Mouse (Mus musculus): Measurements from ENCODE around the gene Celsr2. TPM values are rescaled to one million over a fixed set of nuclear protein-coding genes. Genes with fewer than 3 reads are reported as not detected.

Gene Celsr2
- total and polyA plus RNA-seq, 3 experiments: 0.03 to 0.38 TPM; not detected in 1

- no peak for TF ChIP-seq CTCF (IDR thresholded peaks at IDR 0.05; ENCODE audit: low read depth, low read length)
- no peak for TF ChIP-seq TAL1 (conservative IDR thresholded peaks at IDR 0.05; ENCODE audit: low read depth, low read length)
- no peak for TF ChIP-seq GATA1 (IDR thresholded peaks at IDR 0.05; ENCODE audit: borderline replicate concordance, low read length)
- DNase-seq (ENCODE audit: low spot score) (no peak), ATAC-seq (ENCODE audit: extremely low read depth, insufficient number of reproducible peaks, low FRiP score, poor library complexity, severe bottlenecking) (no peak)
- H3K4me3 ChIP-seq (ENCODE audit: low read depth, low read length): no peak overlapping the region
- no peaks in the 10 kb centered on the region for H3K36me3 ChIP-seq (replicated peaks)
- peaks cover 23% of the 10 kb centered on the region for H3K9me3 ChIP-seq (replicated peaks)
- no peaks in the 10 kb centered on the region for H3K4me1 ChIP-seq (ENCODE audit: insufficient read depth, low read depth, low read length)
- H3K27me3 ChIP-seq (ENCODE audit: insufficient read depth, low read length): peaks cover 31% of the 10 kb centered on the region
Observed at GRCm38 (mm10) chr3:108409656-108410358, 5.5 kb downstream of the Celsr2 start.

DNA sequence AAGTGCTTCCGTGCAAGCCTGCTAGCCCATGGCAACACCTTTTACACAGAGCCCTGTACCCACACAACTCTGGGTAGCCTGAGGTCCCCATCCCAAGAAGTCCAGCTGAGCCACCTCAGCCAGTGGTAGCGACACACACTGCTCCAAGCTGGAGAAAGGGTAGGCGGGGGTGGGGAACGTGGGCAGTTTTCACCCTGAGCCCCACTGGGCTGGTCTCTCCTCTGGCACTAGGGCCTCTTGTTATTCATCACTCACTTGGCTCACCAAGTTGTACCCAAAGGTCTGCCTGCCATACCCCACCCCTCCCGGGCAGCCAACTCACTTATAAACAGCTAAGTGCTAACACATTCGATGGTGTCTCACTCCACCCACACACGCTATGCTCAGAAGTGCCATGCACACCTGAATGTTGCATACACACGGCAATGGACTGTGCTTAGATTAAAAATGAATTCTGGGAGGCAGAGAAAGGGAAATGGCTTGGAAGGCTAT is 6.8 kb downstream of the Celsr2 start:
- DNase-seq (ENCODE audit: low spot score): no peak
- Histone ChIP-seq H3K9me3 (replicated peaks) (peaks cover 11% of the 10 kb centered on the region), H3K36me3 (replicated peaks) (no peaks in the 10 kb centered on the region), H3K4me1 (ENCODE audit: insufficient read depth, low read depth, low read length) (no peaks in the 10 kb centered on the region), H3K27me3 (ENCODE audit: insufficient read depth, low read length) (peaks cover 30% of the 10 kb centered on the region), H3K4me3 (ENCODE audit: low read depth, low read length) (no peak overlapping the region)
- TF ChIP-seq TAL1 (conservative IDR thresholded peaks at IDR 0.05; ENCODE audit: low read depth, low read length) (no peak), GATA1 (IDR thresholded peaks at IDR 0.05; ENCODE audit: borderline replicate concordance, low read length) (no peak), CTCF (IDR thresholded peaks at IDR 0.05; ENCODE audit: low read depth, low read length) (no peak), POLR2AphosphoS5 (IDR thresholded peaks at IDR 0.05; ENCODE audit: insufficient replicate concordance, low read depth, low read length) (no peak), GATA2 (IDR thresholded peaks at IDR 0.05; ENCODE audit: borderline replicate concordance, low read depth, low read length) (no peak)
- ATAC-seq (ENCODE audit: extremely low read depth, insufficient number of reproducible peaks, low FRiP score, poor library complexity, severe bottlenecking): no peak

- H3K4me3 ChIP-seq (ENCODE audit: low read depth, low read length): no peak overlapping the region
- ATAC-seq (ENCODE audit: extremely low read depth, insufficient number of reproducible peaks, low FRiP score, poor library complexity, severe bottlenecking) (no peak), DNase-seq (ENCODE audit: low spot score) (no peak)
- H3K36me3 ChIP-seq (replicated peaks): no peaks in the 10 kb centered on the region
- H3K27me3 ChIP-seq (ENCODE audit: insufficient read depth, low read length): peaks cover 40% of the 10 kb centered on the region
- no peaks in the 10 kb centered on the region for H3K9me3 ChIP-seq (replicated peaks)
- TF ChIP-seq GATA1 (IDR thresholded peaks at IDR 0.05; ENCODE audit: borderline replicate concordance, low read length) (no peak), CTCF (IDR thresholded peaks at IDR 0.05; ENCODE audit: low read depth, low read length) (no peak), TAL1 (conservative IDR thresholded peaks at IDR 0.05; ENCODE audit: low read depth, low read length) (no peak), POLR2AphosphoS5 (IDR thresholded peaks at IDR 0.05; ENCODE audit: insufficient replicate concordance, low read depth, low read length) (no peak), GATA2 (IDR thresholded peaks at IDR 0.05; ENCODE audit: borderline replicate concordance, low read depth, low read length) (no peak)
- H3K4me1 ChIP-seq (ENCODE audit: insufficient read depth, low read depth, low read length): peaks cover 7% of the 10 kb centered on the region
Observed at GRCm38 (mm10) chr3:108406306-108406885, 9.0 kb downstream of the Celsr2 start.

DNA sequence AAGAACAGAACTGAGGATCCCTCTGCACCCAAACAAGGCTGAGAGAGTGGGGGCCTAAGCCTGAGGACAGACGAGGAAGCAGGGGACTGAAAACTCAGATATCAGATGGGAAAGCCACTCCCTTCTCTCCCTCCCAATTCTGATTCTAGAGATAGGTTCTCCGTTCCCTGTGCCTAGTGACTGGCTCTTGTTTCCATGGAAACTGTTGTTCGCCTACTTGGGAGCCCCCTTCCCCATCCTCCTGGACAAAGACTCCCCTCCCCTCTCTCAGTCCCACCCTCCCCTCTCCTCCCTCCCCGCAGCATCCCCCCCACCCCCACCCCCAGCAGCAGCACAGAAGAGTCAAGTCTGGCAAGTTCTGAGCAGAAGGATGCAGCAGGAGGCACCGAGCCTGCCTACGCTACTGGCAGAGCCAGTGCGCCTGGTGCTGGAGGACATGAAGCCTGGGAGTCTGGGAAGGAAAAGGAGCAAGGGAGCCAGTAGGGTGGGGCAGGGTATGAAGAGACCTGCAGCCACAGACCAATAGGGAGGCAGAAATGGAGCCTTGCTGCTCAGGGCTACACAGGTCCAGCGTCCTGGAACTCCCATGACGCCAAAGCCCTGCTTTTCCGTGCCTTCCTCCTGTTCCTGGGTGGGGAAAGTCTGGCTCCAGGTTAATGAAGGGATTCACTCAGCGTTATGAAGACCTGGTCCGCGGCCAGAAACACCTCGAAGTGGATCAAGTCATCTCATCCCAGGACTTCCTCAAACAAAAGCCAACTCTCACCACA is 9.6 kb downstream of the Celsr2 start:
- DNase-seq (ENCODE audit: low spot score) (no peak), ATAC-seq (ENCODE audit: extremely low read depth, insufficient number of reproducible peaks, low FRiP score, poor library complexity, severe bottlenecking) (no peak)
- TF ChIP-seq TAL1 (conservative IDR thresholded peaks at IDR 0.05; ENCODE audit: low read depth, low read length) (no peak), GATA2 (IDR thresholded peaks at IDR 0.05; ENCODE audit: borderline replicate concordance, low read depth, low read length) (no peak), POLR2AphosphoS5 (IDR thresholded peaks at IDR 0.05; ENCODE audit: insufficient replicate concordance, low read depth, low read length) (no peak), GATA1 (IDR thresholded peaks at IDR 0.05; ENCODE audit: borderline replicate concordance, low read length) (no peak), CTCF (IDR thresholded peaks at IDR 0.05; ENCODE audit: low read depth, low read length) (no peak)
- Histone ChIP-seq H3K27me3 (ENCODE audit: insufficient read depth, low read length) (peaks cover 46% of the 10 kb centered on the region), H3K9me3 (replicated peaks) (no peaks in the 10 kb centered on the region), H3K36me3 (replicated peaks) (no peaks in the 10 kb centered on the region), H3K4me1 (ENCODE audit: insufficient read depth, low read depth, low read length) (peaks cover 9% of the 10 kb centered on the region), H3K4me3 (ENCODE audit: low read depth, low read length) (no peak overlapping the region)

GRCm38 (mm10) chr3:108402528-108402920 is 12.8 kb downstream of the Celsr2 start:
- Histone ChIP-seq H3K4me3 (ENCODE audit: low read depth, low read length) (no peak overlapping the region), H3K36me3 (replicated peaks) (no peaks in the 10 kb centered on the region), H3K4me1 (ENCODE audit: insufficient read depth, low read depth, low read length) (peaks cover 9% of the 10 kb centered on the region), H3K9me3 (replicated peaks) (no peaks in the 10 kb centered on the region), H3K27me3 (ENCODE audit: insufficient read depth, low read length) (peaks cover 47% of the 10 kb centered on the region)
- DNase-seq (ENCODE audit: low spot score) (no peak), ATAC-seq (ENCODE audit: extremely low read depth, insufficient number of reproducible peaks, low FRiP score, poor library complexity, severe bottlenecking) (no peak)
- TF ChIP-seq TAL1 (conservative IDR thresholded peaks at IDR 0.05; ENCODE audit: low read depth, low read length) (no peak), GATA2 (IDR thresholded peaks at IDR 0.05; ENCODE audit: borderline replicate concordance, low read depth, low read length) (no peak), GATA1 (IDR thresholded peaks at IDR 0.05; ENCODE audit: borderline replicate concordance, low read length) (no peak), POLR2AphosphoS5 (IDR thresholded peaks at IDR 0.05; ENCODE audit: insufficient replicate concordance, low read depth, low read length) (no peak), CTCF (IDR thresholded peaks at IDR 0.05; ENCODE audit: low read depth, low read length) (no peak)

Data from G1E (cell line).